Mouse (Mus musculus): ENCODE data around the gene A030005K14Rik. TPM values are rescaled to one million over a fixed set of nuclear protein-coding genes. Genes with fewer than 3 reads are reported as not detected.

The A030005K14Rik gene
- polyA plus RNA-seq, 1 experiment from 2014 or later: not detected

DNA sequence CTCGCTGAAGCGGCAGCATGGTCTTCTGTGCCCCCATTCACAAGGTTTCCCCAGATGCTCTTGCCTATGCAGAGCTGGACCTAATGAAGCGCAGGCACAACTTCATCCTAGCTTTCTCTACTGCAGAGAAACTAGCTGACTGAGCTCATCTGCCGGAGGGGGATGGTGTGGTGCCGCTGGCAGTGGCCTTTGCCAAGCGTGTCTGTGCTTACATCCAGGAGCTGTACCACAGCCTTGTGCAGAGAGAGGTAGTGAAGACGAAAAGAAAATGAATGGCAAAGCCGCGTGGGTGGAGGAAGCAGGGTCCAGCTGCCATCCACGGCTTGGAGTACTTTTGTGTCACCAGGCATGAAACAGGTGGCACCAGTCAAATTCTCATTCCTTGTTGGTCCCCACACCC, 8.0 kb upstream of the A030005K14Rik start:
- no peaks in the 10 kb centered on the region for H3K27me3 ChIP-seq (ENCODE audit: control insufficient read depth, insufficient read depth, low read length)
- DNase-seq (ENCODE audit: low spot score) (no peak), ATAC-seq (ENCODE audit: low FRiP score, low TSS enrichment) (no peak)
- TF ChIP-seq CTCF (IDR thresholded peaks at IDR 0.05; ENCODE audit: low read depth) (no peak), EP300 (optimal IDR thresholded peaks at IDR 0.05) (no peak)
- WGBS: 82% methylated on average over 10 of the region's 10 CpGs
- no peak overlapping the region for H3K4me2 ChIP-seq (replicated peaks; ENCODE audit: low read depth)
- H3K4me1 ChIP-seq (replicated peaks; ENCODE audit: control insufficient read depth, insufficient read depth): no peaks in the 10 kb centered on the region
- no peaks in the 10 kb centered on the region for H3K9me3 ChIP-seq (ENCODE audit: control insufficient read depth, low read length)
- no peak overlapping the region for H3K4me3 ChIP-seq (ENCODE audit: low read depth, low read length)
- no peak overlapping the region for H3K27ac ChIP-seq (replicated peaks)
- H3K9ac ChIP-seq (ENCODE audit: low read length): no peak overlapping the region
- H3K36me3 ChIP-seq (ENCODE audit: control insufficient read depth, insufficient read depth, low read length): no peaks in the 10 kb centered on the region

DNA sequence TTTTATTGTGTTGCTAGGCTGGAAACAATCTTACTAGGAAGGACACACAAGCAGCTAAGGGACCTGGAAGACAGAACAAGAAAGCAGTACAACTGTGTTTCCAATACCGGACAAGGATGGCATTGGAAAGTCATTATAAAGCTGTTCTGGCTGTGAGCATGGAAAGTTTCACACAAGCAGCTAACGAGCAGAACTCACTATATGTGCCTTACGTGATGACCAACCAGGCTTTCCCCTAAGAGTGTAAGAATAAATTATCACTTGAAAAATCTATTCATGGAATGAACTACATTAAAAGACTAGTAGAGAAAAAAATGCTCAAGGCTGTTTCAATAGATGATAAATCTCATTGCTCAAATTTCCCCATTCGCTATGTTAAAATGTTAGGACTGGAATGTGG, 7.4 kb upstream of the A030005K14Rik start:
- H3K9me3 ChIP-seq (ENCODE audit: control insufficient read depth, low read length): no peaks in the 10 kb centered on the region
- H3K4me1 ChIP-seq (replicated peaks; ENCODE audit: control insufficient read depth, insufficient read depth): no peaks in the 10 kb centered on the region
- WGBS: 89% methylated on average over 4 of the region's 4 CpGs
- TF ChIP-seq CTCF (IDR thresholded peaks at IDR 0.05; ENCODE audit: low read depth): no peak
- no peak for TF ChIP-seq EP300 (optimal IDR thresholded peaks at IDR 0.05)
- H3K9ac ChIP-seq (ENCODE audit: low read length): no peak overlapping the region
- no peak overlapping the region for H3K4me3 ChIP-seq (ENCODE audit: low read depth, low read length)
- ATAC-seq (ENCODE audit: low FRiP score, low TSS enrichment): no peak
- no peak for DNase-seq (ENCODE audit: low spot score)
- no peak overlapping the region for H3K27ac ChIP-seq (replicated peaks)
- H3K27me3 ChIP-seq (ENCODE audit: control insufficient read depth, insufficient read depth, low read length): no peaks in the 10 kb centered on the region
- H3K4me2 ChIP-seq (replicated peaks; ENCODE audit: low read depth): no peak overlapping the region
- H3K36me3 ChIP-seq (ENCODE audit: control insufficient read depth, insufficient read depth, low read length): no peaks in the 10 kb centered on the region

- H3K4me3 ChIP-seq (ENCODE audit: low read depth, low read length): no peak overlapping the region
- peak; percentile 31 for DNase-seq (ENCODE audit: low spot score)
- no peak overlapping the region for H3K9ac ChIP-seq (ENCODE audit: low read length)
- no peaks in the 10 kb centered on the region for H3K4me1 ChIP-seq (replicated peaks; ENCODE audit: control insufficient read depth, insufficient read depth)
- no peak overlapping the region for H3K4me2 ChIP-seq (replicated peaks; ENCODE audit: low read depth)
- no peak for ATAC-seq (ENCODE audit: low FRiP score, low TSS enrichment)
- H3K36me3 ChIP-seq (ENCODE audit: control insufficient read depth, insufficient read depth, low read length): no peaks in the 10 kb centered on the region
- no peaks in the 10 kb centered on the region for H3K27me3 ChIP-seq (ENCODE audit: control insufficient read depth, insufficient read depth, low read length)
- no peak for TF ChIP-seq EP300 (optimal IDR thresholded peaks at IDR 0.05)
- peak; percentile 78 for TF ChIP-seq CTCF (IDR thresholded peaks at IDR 0.05; ENCODE audit: low read depth)
- no peaks in the 10 kb centered on the region for H3K9me3 ChIP-seq (ENCODE audit: control insufficient read depth, low read length)
- no peak overlapping the region for H3K27ac ChIP-seq (replicated peaks)
- 19% methylated on average over 3 of the region's 3 CpGs for WGBS
Observed at GRCm38 (mm10) chr1:83064851-83065250, 5.7 kb upstream of the A030005K14Rik start.

DNA sequence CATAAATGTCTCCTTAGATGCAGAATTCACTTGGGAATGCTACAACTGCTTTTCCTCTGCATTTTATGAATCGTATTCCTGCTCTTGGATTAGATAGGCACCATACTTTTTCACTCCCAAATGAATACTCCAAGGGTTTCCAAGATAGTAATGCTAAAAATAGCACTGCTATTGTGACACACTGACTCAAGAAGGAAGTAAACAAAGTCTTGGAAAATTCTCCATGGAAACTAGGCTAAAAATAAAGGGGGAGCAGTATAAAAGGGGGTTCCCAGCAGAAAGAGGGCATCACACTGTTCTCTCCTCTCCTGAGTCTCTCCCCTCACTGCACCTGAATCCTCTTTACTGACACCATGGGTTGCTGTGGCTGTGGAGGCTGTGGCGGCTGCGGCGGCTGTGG, 1.5 kb upstream of the A030005K14Rik start, which contains the start of gene Krtap28-13:
Gene Krtap28-13 (plus strand): TSS at position 288 of the 400 bp plus-strand sequence.
- H3K9ac ChIP-seq (ENCODE audit: low read length): no peak within 1 kb of the TSS
- 80% methylated on average over 4 of the region's 4 CpGs for WGBS
- no peak within 1 kb of the TSS for H3K4me2 ChIP-seq (replicated peaks; ENCODE audit: low read depth)
- no peaks in the 10 kb centered on the region for H3K27me3 ChIP-seq (ENCODE audit: control insufficient read depth, insufficient read depth, low read length)
- TF ChIP-seq EP300 (optimal IDR thresholded peaks at IDR 0.05): no peak
- no peak for TF ChIP-seq CTCF (IDR thresholded peaks at IDR 0.05; ENCODE audit: low read depth)
- H3K9me3 ChIP-seq (ENCODE audit: control insufficient read depth, low read length): no peaks in the 10 kb centered on the region
- H3K27ac ChIP-seq (replicated peaks): no peak within 1 kb of the TSS
- no peak within 1 kb of the TSS for H3K4me3 ChIP-seq (ENCODE audit: low read depth, low read length)
- H3K36me3 ChIP-seq (ENCODE audit: control insufficient read depth, insufficient read depth, low read length): no peaks in the 10 kb centered on the region
- no peak for ATAC-seq (ENCODE audit: low FRiP score, low TSS enrichment)
- H3K4me1 ChIP-seq (replicated peaks; ENCODE audit: control insufficient read depth, insufficient read depth): no peaks in the 10 kb centered on the region
- no peak for DNase-seq (ENCODE audit: low spot score)

DNA sequence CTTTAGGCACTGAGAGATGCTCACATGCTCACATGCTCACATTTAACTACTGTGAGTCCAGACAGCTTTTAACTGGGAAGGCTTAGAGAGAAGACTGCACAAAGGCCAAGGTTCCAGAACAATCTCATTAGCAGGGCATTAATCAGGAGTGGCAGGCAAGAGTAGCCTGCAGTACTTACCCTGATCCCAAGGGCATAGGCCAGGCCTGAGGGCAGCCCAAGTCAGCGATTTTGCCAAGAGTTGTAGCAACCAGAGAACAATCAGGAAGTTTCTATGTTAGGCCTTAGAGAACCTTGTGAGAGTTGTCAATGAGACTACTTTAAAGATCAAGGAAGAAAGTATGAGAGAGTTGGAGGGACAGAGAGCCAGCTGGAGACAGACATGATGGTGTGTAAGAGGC, 697 bp downstream of the A030005K14Rik start:
- no peak for DNase-seq (ENCODE audit: low spot score)
- no peaks in the 10 kb centered on the region for H3K36me3 ChIP-seq (ENCODE audit: control insufficient read depth, insufficient read depth, low read length)
- no peaks in the 10 kb centered on the region for H3K4me1 ChIP-seq (replicated peaks; ENCODE audit: control insufficient read depth, insufficient read depth)
- no peak for TF ChIP-seq CTCF (IDR thresholded peaks at IDR 0.05; ENCODE audit: low read depth)
- TF ChIP-seq EP300 (optimal IDR thresholded peaks at IDR 0.05): no peak
- H3K4me2 ChIP-seq (replicated peaks; ENCODE audit: low read depth): no peak overlapping the region
- no peak overlapping the region for H3K9ac ChIP-seq (ENCODE audit: low read length)
- no peaks in the 10 kb centered on the region for H3K27me3 ChIP-seq (ENCODE audit: control insufficient read depth, insufficient read depth, low read length)
- no peak overlapping the region for H3K4me3 ChIP-seq (ENCODE audit: low read depth, low read length)
- no peaks in the 10 kb centered on the region for H3K9me3 ChIP-seq (ENCODE audit: control insufficient read depth, low read length)
- no peak overlapping the region for H3K27ac ChIP-seq (replicated peaks)
- WGBS: 45% methylated on average over 1 of the region's 1 CpGs
- ATAC-seq (ENCODE audit: low FRiP score, low TSS enrichment): no peak

DNA sequence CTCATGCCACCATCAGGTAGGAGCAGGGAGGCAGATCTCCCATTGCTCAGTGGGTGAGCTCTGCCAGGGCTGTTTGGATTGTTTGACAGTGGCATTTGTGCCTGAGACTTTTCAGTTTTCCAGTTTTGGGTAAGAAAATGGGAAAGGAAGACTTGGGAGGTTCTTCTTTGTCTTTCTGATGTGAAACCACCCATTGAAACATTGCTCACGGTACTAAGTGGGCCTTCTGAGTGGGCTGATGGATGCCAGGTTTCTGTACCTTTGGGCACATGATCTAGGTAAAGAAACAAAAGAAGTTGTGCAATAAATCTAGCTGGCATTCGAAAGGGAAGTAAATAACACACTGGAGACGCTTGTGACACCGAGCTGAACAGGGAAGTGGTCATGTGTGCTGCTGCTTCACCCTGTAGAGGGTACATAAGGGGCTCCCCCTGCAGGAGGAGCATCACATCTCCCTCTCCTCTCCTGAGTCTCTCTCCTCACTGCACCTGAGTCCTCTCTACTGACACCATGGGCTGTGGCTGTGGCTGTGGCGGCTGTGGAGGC, 14.2 kb downstream of the A030005K14Rik start, which contains the start of gene Gm47969:
Gene Gm47969 (plus strand): TSS at position 51 of the 546 bp plus-strand sequence.
- Histone ChIP-seq H3K27me3 (ENCODE audit: control insufficient read depth, insufficient read depth, low read length) (no peaks in the 10 kb centered on the region), H3K4me1 (replicated peaks; ENCODE audit: control insufficient read depth, insufficient read depth) (no peaks in the 10 kb centered on the region), H3K4me3 (ENCODE audit: low read depth, low read length) (no peak within 1 kb of the TSS), H3K36me3 (ENCODE audit: control insufficient read depth, insufficient read depth, low read length) (no peaks in the 10 kb centered on the region), H3K27ac (replicated peaks) (no peak within 1 kb of the TSS), H3K4me2 (replicated peaks; ENCODE audit: low read depth) (no peak within 1 kb of the TSS), H3K9ac (ENCODE audit: low read length) (no peak within 1 kb of the TSS), H3K9me3 (ENCODE audit: control insufficient read depth, low read length) (no peaks in the 10 kb centered on the region)
- no peak for DNase-seq (ENCODE audit: low spot score)
- TF ChIP-seq CTCF (IDR thresholded peaks at IDR 0.05; ENCODE audit: low read depth): peak; percentile 17; the same call in 1 of the 2 replicates
- no peak for TF ChIP-seq EP300 (optimal IDR thresholded peaks at IDR 0.05)
- ATAC-seq (ENCODE audit: low FRiP score, low TSS enrichment): peak; percentile 42; the same call in 1 of the 2 replicates
- WGBS: 76% methylated on average over 5 of the region's 5 CpGs

All from stomach, postnatal 0 days (tissue).